Mouse (Mus musculus) heart, embryonic 16.5 days (tissue): ENCODE data around the gene Fam57b. TPM values are rescaled to one million over a fixed set of nuclear protein-coding genes. Genes with fewer than 3 reads are reported as not detected.

Experiments
- ATAC-seq: fragments of 200-750 bp; cut with Nextera tagmentation; replicated peaks from 2 replicates; pipeline ENCODE4 v1.8.0; 2017; ENCODE audit warnings: moderate number of reproducible peaks; ENCODE audit not compliant: insufficient read depth, low FRiP score; ENCODE audit errors: extremely low read depth
- H3K27ac ChIP-seq: fragments of 300-500 bp; sonication (generic); 2 replicates; pipeline ENCODE4 v1.5.1; 2014; ENCODE audit warnings: mild to moderate bottlenecking, low read length, control low read depth, moderate library complexity
- H3K27me3 ChIP-seq: fragments of 300-500 bp; sonication (generic); 2 replicates; pipeline ENCODE4 v1.6.1; 2014; ENCODE audit warnings: low read length, mixed read lengths; ENCODE audit not compliant: control insufficient read depth, insufficient read depth
- H3K36me3 ChIP-seq: fragments of 300-500 bp; sonication (generic); 2 replicates; pipeline ENCODE4 v1.6.1; 2014; ENCODE audit not compliant: control insufficient read depth, insufficient read depth
- H3K4me1 ChIP-seq: fragments of 300-500 bp; sonication (generic); 2 replicates; pipeline ENCODE4 v1.6.1; 2014; ENCODE audit warnings: low read length, mixed read lengths; ENCODE audit not compliant: control insufficient read depth, insufficient read depth
- H3K4me2 ChIP-seq: fragments of 300-500 bp; sonication (generic); 2 replicates; pipeline ENCODE4 v1.6.1; 2014; ENCODE audit warnings: low read depth, mild to moderate bottlenecking, control low read depth, low read length
- H3K4me3 ChIP-seq: fragments of 300-500 bp; sonication (generic); 2 replicates; pipeline ENCODE4 v1.5.1; 2014; ENCODE audit warnings: mild to moderate bottlenecking, control low read depth, low read length
- H3K9ac ChIP-seq: fragments of 300-500 bp; sonication (generic); 2 replicates; pipeline ENCODE4 v1.6.1; 2014; ENCODE audit warnings: low read length, control low read depth
- H3K9me3 ChIP-seq: fragments of 300-500 bp; sonication (generic); replicated peaks from 2 replicates; pipeline ENCODE4 v1.6.1; 2016; ENCODE audit warnings: low read length; ENCODE audit not compliant: control insufficient read depth
- WGBS: fragments of 180-500 bp; shearing (Covaris S2); extraction: QIAGEN DNeasy Blood & Tissue Kit; methylation state at CpG from one replicate; pipeline ENCODE4 v1.1.7; 2014; 5-methylcytosine and 5-hydroxymethylcytosine counted together
- polyA plus RNA-seq: library from polyadenylated mRNA; unstranded; fragments of >200 nt; fragmentation: Nextera tagmentation; extraction: Ambion mirVana; gene quantifications from 2 replicates; pipeline ENCODE4 v1.2.1, GENCODE M21; 2015

The Fam57b gene
- polyA plus RNA-seq, 1 experiment from 2014 or later: 1.4 TPM

DNA sequence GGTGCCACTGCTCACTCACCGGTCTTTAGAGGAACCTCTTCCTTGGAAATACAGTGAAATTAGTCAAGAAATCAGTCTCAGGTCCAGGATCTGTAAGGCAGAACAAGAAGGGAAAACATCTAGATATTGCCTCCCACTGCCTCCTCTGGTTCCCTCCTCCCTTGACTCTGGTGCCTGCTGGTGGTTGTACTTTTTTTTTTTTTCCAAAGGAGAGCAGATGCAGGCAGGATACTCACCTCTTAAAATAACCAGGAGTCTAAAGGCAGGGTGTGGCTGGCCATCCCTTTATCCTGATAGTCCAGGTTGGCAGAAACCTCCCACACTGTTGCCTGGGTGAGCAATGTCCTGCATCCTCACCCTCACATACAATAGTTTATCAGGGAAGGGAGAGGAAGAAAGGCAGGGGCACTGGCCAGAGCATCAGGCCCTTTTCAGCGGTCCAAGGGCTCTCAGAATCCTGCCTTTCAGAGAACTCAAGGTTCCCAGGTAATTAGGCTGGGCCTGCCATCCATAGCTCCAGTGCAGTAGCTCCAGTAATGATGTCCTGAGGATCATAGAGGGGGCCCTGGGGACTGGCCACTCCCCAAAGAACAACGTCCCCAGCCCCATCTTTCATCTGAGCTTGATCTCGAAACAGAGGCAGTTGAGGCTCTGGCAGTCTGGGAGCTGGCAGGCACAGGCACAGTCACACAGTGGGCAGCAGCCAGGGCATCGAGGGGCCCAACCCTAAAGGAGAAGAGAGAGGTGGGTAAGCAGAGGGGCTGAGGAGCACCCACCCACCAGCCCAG is 3.0 kb downstream of the Fam57b start:
- ATAC-seq: no peak
- Histone ChIP-seq H3K9ac (peak overlapping the region; percentile 92), H3K4me3 (peak overlapping the region; percentile 80), H3K4me1 (peaks cover 30% of the 10 kb centered on the region), H3K27ac (peak overlapping the region; percentile 100), H3K9me3 (no peaks in the 10 kb centered on the region), H3K36me3 (peaks cover 18% of the 10 kb centered on the region), H3K27me3 (no peaks in the 10 kb centered on the region), H3K4me2 (peak overlapping the region; percentile 92)
- WGBS: 58% methylated on average over 5 of the region's 5 CpGs

DNA sequence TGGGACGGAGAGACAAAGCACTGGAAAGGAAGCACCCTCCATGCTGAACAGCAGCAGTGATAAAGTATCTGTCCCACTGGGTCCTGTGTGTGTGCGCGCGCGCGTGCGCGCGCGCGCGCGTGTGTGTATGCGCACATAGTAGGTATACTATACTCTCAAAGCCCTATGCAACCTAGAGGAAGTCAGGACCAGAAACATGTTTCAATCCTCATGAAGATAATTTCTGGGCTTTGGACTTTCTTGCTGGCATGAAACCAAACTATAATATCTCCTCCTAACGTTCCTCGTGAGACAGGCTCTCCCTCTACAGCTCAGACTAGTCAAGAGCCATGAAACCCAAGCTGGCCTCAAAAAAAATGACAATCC is 3.6 kb downstream of the Fam57b start:
- Histone ChIP-seq H3K27ac (no peak overlapping the region), H3K4me1 (peaks cover 26% of the 10 kb centered on the region), H3K9ac (no peak overlapping the region), H3K36me3 (peaks cover 13% of the 10 kb centered on the region), H3K27me3 (no peaks in the 10 kb centered on the region), H3K4me3 (no peak overlapping the region), H3K4me2 (no peak overlapping the region), H3K9me3 (no peaks in the 10 kb centered on the region)
- ATAC-seq: no peak
- 83% methylated on average over 16 of the region's 16 CpGs for WGBS

DNA sequence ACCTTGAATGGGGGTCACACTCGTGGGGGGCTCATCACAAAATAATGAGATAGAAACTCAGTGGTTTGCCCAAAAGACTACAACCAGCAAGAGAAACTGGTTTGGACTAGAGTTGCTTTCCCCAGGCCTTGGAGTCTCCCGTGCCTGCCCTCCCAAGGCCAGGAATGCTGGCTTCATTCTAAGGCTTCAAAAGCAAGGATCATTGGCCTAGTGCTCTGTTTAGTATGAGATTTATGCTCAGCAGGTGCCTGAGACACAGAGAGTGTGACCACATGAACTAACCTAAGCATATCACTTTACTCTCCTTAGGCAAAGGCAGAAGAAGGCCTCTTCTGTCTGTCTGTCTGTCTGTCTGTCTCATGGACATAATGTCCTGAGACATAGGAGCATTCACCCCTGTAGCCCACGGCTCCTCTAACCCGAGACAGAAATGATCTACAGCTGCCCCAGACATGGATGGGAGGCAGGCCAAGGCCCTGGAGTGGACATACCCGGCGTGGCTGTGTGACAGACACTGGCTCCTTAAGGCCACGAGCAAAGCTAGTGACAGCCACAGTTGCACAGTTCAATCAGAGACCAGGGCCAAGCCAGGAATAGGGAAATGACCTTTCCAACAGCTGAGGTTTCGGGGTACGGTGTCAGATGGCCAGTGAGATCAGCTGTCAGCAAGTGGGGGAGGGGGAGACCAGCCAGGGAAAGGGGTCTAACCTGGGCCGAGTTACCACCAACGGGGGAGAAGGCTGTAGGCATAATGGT is 4.8 kb downstream of the Fam57b start:
- Histone ChIP-seq H3K9ac (no peak overlapping the region), H3K27me3 (no peaks in the 10 kb centered on the region), H3K4me1 (peaks cover 17% of the 10 kb centered on the region), H3K36me3 (no peaks in the 10 kb centered on the region; the same call in 1 of the 2 replicates), H3K4me3 (no peak overlapping the region), H3K27ac (no peak overlapping the region), H3K4me2 (no peak overlapping the region), H3K9me3 (no peaks in the 10 kb centered on the region)
- 80% methylated on average over 11 of the region's 11 CpGs for WGBS
- ATAC-seq: no peak

DNA sequence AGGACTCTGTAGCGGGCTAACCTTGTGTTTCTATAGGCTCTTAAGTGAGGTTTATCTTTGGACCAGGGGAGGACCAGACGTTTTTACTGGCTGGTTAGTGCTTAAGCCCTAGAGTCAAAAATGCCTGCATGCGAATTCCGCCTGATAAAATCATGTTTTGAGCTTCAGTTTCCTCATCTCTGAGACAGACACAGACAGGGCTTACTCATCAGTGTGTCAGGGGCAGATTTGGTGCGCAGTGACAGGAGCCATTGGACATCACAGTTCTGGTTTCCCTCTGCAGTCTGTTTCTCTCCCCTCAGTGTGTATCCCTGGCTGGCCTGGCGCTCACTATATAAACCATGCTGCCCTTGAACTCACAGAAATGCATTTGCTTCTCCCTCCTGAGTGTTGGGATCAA is 5.7 kb downstream of the Fam57b start:
- Histone ChIP-seq H3K27me3 (no peaks in the 10 kb centered on the region), H3K4me2 (no peak overlapping the region), H3K4me1 (peaks cover 18% of the 10 kb centered on the region), H3K27ac (no peak overlapping the region), H3K9ac (no peak overlapping the region), H3K4me3 (no peak overlapping the region), H3K9me3 (no peaks in the 10 kb centered on the region), H3K36me3 (no peaks in the 10 kb centered on the region)
- 82% methylated on average over 6 of the region's 6 CpGs for WGBS
- ATAC-seq: no peak

DNA sequence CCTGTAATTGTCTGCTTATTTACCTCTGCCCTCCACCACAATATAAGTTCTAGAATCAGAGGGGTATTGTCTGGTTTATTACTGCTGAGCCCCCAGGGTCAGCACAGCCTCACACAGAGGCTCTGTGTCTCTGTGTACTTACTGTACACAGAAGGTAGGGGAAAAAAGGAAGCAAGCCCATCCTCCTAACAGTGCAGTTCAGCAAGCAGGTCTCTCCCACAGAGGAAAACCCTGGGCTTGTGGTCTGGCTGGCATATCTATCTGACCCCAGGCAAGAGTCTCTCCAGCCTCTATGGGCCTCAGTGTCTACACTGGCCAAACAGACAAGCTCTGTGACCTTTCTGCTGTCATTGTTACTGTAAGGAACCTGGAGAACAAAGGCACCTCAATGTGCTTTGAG is 6.3 kb downstream of the Fam57b start:
- no peak for ATAC-seq
- no peak overlapping the region for H3K4me2 ChIP-seq
- no peaks in the 10 kb centered on the region for H3K9me3 ChIP-seq
- no peaks in the 10 kb centered on the region for H3K36me3 ChIP-seq
- no peak overlapping the region for H3K4me3 ChIP-seq
- H3K27ac ChIP-seq: no peak overlapping the region
- peaks cover 23% of the 10 kb centered on the region for H3K4me1 ChIP-seq
- H3K27me3 ChIP-seq: no peaks in the 10 kb centered on the region
- no peak overlapping the region for H3K9ac ChIP-seq

DNA sequence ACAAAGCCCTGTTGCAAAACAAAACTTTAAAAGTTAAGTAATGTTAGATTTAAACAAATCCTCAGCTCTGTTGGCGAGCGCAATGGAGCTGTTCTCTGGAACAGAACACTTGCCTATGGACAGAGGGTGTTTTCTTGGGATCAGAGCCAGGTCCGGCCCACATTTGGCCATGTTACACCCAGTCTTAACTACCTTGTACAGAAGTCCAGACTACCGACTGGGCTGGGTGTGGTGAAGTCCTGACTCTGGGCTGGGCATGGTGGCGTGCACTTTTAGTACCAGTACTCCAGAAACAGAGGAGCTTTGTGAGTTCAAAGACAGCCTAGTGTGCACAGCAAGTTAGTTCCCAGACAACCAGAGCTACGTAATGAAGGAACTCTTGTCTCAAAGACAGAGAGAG is 9.5 kb downstream of the Fam57b start:
- no peaks in the 10 kb centered on the region for H3K36me3 ChIP-seq
- no peak overlapping the region for H3K4me2 ChIP-seq
- no peaks in the 10 kb centered on the region for H3K27me3 ChIP-seq
- H3K27ac ChIP-seq: no peak overlapping the region
- H3K9me3 ChIP-seq: no peaks in the 10 kb centered on the region
- ATAC-seq: no peak
- H3K4me3 ChIP-seq: no peak overlapping the region
- 67% methylated on average over 6 of the region's 6 CpGs for WGBS
- no peak overlapping the region for H3K9ac ChIP-seq
- peaks cover 15% of the 10 kb centered on the region for H3K4me1 ChIP-seq

DNA sequence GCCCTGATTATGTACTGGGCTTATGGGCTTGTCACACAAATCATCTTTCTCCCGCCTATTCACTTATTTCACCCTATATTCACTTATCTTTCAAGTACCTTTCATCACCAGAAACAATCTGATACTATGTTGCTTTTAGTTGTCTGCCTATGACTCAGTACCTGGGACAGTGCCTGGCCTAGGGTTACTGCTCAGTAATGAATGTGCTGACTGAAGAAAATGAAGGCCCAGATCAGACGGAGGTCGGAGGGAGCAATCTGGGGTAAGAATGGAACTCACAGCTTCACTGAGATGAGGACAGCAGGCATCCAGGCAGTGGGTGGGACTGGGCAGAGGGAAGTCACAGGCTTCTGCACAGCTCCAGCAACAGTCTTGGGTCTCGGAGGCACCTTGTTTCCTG is 9.9 kb downstream of the Fam57b start:
- Histone ChIP-seq H3K4me3 (peak overlapping the region; percentile 63; the same call in 1 of the 2 replicates), H3K27ac (no peak overlapping the region), H3K4me2 (peak overlapping the region; percentile 66), H3K36me3 (no peaks in the 10 kb centered on the region), H3K27me3 (no peaks in the 10 kb centered on the region), H3K9me3 (no peaks in the 10 kb centered on the region), H3K9ac (peak overlapping the region; percentile 68), H3K4me1 (peaks cover 15% of the 10 kb centered on the region)
- 52% methylated on average over 4 of the region's 4 CpGs for WGBS
- ATAC-seq: no peak

DNA sequence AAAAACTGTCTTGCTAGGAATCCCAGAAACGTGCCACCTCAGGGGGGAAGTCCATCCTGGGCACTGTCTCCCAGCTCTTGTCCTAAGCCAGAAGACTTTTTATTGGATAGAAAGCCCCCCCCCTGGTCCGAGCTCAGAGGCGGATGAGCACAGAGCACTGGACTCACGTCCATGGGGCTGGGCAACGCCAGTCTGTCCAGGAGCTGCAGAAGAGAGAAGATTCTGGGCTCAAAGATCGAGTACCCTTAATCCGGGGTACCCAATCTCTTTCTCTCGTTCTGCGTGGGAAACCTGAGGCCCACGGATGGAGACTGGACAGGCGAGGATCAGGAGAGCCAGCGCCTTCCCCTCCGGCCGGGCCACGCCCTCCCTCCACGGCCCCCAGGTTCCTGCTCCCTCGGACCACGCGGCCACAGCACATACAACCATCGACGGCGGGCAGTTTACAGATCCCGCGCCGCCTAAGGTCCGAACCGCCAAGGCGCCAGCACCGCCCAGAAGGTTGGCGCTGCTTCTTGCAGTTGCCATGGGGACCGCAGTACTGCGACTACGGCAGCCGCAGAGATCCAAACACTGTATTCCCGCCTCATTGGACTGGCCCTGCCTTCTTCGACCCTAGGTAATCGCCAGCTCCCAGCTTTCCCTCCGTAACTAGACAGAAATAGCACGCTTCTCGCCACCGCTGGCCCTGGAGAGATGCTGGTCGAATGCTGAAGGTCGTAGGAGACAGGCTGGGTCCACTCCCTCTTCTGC is 11.4 kb downstream of the Fam57b start:
- H3K9ac ChIP-seq: peak overlapping the region; percentile 68
- WGBS: under 1% methylated on average over 43 of the region's 43 CpGs
- no peaks in the 10 kb centered on the region for H3K36me3 ChIP-seq
- peak overlapping the region; percentile 63 for H3K4me3 ChIP-seq
- H3K9me3 ChIP-seq: no peaks in the 10 kb centered on the region
- ATAC-seq: peak; percentile 92
- H3K4me2 ChIP-seq: peak overlapping the region; percentile 66
- peak overlapping the region; percentile 90 for H3K27ac ChIP-seq
- no peaks in the 10 kb centered on the region for H3K27me3 ChIP-seq
- peaks cover 15% of the 10 kb centered on the region for H3K4me1 ChIP-seq
